Mouse (Mus musculus): ENCODE measurements around the gene Wdr75. TPM values are rescaled to one million over a fixed set of nuclear protein-coding genes. Genes with fewer than 3 reads are reported as not detected.

The Wdr75 gene
- polyA plus RNA-seq, 1 experiment from 2014 or later = 114 TPM

DNA sequence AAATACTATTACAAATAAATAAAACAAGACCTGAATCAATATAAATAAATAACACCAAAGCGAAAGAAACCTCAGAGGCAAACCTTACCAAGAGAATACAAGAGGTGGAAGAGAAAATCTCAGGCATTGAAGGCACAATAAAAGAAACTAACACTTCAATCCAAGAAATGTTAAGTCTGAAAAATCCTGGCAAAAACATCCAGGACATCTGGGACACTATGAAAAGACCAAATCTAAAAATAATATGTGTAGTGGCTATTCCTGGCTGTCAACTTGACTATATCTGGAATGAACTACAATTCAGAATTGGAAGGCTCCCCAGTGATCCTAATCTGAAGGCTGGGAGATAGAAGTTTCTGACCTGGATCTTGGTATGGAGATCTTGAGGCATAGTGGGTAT lies 50.5 kb downstream of the Wdr75 start:
- WGBS = 89% methylated on average over 1 of the region's 1 CpGs
- Histone ChIP-seq H3K4me2 (ENCODE audit: low read depth, low read length) (no peak overlapping the region), H3K9ac (replicated peaks; ENCODE audit: low read length) (no peak overlapping the region), H3K27me3 (ENCODE audit: control insufficient read depth, insufficient read depth, low read length) (no peaks in the 10 kb centered on the region), H3K4me3 (ENCODE audit: low read depth, low read length) (no peak overlapping the region), H3K9me3 (replicated peaks; ENCODE audit: control insufficient read depth, low read length) (no peaks in the 10 kb centered on the region), H3K36me3 (replicated peaks; ENCODE audit: control insufficient read depth, insufficient read depth, low read depth, low read length) (no peaks in the 10 kb centered on the region), H3K27ac (replicated peaks; ENCODE audit: low read depth, low read length) (no peak overlapping the region), H3K4me1 (ENCODE audit: control insufficient read depth, insufficient read depth, low read length) (no peaks in the 10 kb centered on the region)
- ATAC-seq (replicated peaks; ENCODE audit: insufficient number of reproducible peaks, low FRiP score, low TSS enrichment, low read depth) (no peak), DNase-seq (ENCODE audit: low spot score) (no peak)

DNA sequence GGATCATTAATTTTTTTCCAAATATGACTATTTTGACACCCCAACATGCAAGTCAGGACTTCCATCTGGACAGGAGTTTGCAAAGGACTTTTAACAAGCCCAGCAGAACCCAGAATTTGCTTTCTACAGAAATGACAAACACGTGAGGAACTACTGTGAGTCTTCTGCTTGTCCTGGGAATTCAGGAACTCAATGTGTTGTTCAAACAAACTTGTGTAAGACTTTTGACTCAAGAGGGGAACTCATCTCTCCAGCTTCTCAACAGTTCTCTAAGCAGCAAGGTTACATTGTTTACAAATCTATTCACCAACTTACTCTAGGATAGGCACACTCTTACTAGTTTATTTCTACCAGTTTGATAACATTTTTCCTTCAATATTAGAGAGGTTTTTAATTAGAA lies 63.1 kb downstream of the Wdr75 start:
- Histone ChIP-seq H3K36me3 (replicated peaks; ENCODE audit: control insufficient read depth, insufficient read depth, low read depth, low read length) (no peaks in the 10 kb centered on the region), H3K4me2 (ENCODE audit: low read depth, low read length) (no peak overlapping the region), H3K4me1 (ENCODE audit: control insufficient read depth, insufficient read depth, low read length) (no peaks in the 10 kb centered on the region), H3K9me3 (replicated peaks; ENCODE audit: control insufficient read depth, low read length) (no peaks in the 10 kb centered on the region), H3K27me3 (ENCODE audit: control insufficient read depth, insufficient read depth, low read length) (no peaks in the 10 kb centered on the region), H3K4me3 (ENCODE audit: low read depth, low read length) (no peak overlapping the region), H3K27ac (replicated peaks; ENCODE audit: low read depth, low read length) (no peak overlapping the region), H3K9ac (replicated peaks; ENCODE audit: low read length) (no peak overlapping the region)
- DNase-seq (ENCODE audit: low spot score) (no peak), ATAC-seq (replicated peaks; ENCODE audit: insufficient number of reproducible peaks, low FRiP score, low TSS enrichment, low read depth) (no peak)
- 77% methylated on average over 1 of the region's 1 CpGs for WGBS

DNA sequence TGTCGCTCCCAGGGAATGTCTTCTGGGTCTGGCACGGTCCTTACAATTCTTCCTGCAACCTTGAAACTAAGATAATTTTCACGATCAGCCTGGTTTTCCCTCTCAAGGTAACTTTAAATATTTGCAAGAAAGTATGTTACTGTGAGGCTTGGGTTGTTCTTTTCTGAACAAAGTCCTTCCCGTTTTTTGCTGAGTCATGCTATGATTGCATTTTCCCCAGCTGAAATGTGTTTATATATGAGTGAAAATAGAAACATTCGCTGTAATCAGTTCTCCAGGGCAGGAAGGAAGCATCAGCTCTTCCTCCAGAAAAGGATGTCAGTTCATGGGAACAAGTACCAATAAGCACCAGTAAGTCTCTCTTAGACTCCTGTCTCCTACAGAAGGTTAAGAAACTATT lies 65.4 kb downstream of the Wdr75 start:
- WGBS = 48% methylated on average over 5 of the region's 5 CpGs
- no peaks in the 10 kb centered on the region for H3K36me3 ChIP-seq (replicated peaks; ENCODE audit: control insufficient read depth, insufficient read depth, low read depth, low read length)
- no peak overlapping the region for H3K4me3 ChIP-seq (ENCODE audit: low read depth, low read length)
- H3K27ac ChIP-seq (replicated peaks; ENCODE audit: low read depth, low read length) = no peak overlapping the region
- H3K27me3 ChIP-seq (ENCODE audit: control insufficient read depth, insufficient read depth, low read length) = no peaks in the 10 kb centered on the region
- no peaks in the 10 kb centered on the region for H3K4me1 ChIP-seq (ENCODE audit: control insufficient read depth, insufficient read depth, low read length)
- H3K9me3 ChIP-seq (replicated peaks; ENCODE audit: control insufficient read depth, low read length) = no peaks in the 10 kb centered on the region
- DNase-seq (ENCODE audit: low spot score) = peak; percentile 32
- ATAC-seq (replicated peaks; ENCODE audit: insufficient number of reproducible peaks, low FRiP score, low TSS enrichment, low read depth) = no peak
- H3K4me2 ChIP-seq (ENCODE audit: low read depth, low read length) = no peak overlapping the region
- no peak overlapping the region for H3K9ac ChIP-seq (replicated peaks; ENCODE audit: low read length)

DNA sequence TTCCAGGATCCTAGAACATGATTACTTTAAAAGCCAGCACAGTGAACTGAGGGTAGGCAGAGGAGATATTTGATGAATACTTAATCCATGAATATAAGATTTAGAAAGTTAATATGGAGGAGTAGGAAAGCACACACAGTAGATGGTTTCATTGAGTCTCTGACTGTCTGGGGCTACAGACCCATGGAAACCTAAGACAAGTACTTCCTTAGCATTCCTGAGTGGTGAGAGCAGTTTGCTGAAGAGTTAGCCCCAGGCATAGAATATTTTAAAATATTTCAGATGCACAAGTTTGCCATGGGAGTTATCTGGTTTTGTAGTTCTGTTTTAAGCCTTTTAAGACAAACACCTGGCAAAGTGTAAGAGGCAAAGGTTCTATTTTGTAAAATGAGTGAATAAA lies 66.2 kb downstream of the Wdr75 start:
- no peaks in the 10 kb centered on the region for H3K36me3 ChIP-seq (replicated peaks; ENCODE audit: control insufficient read depth, insufficient read depth, low read depth, low read length)
- no peak overlapping the region for H3K4me2 ChIP-seq (ENCODE audit: low read depth, low read length)
- no peak for ATAC-seq (replicated peaks; ENCODE audit: insufficient number of reproducible peaks, low FRiP score, low TSS enrichment, low read depth)
- H3K27me3 ChIP-seq (ENCODE audit: control insufficient read depth, insufficient read depth, low read length) = no peaks in the 10 kb centered on the region
- no peak overlapping the region for H3K4me3 ChIP-seq (ENCODE audit: low read depth, low read length)
- no peaks in the 10 kb centered on the region for H3K9me3 ChIP-seq (replicated peaks; ENCODE audit: control insufficient read depth, low read length)
- H3K9ac ChIP-seq (replicated peaks; ENCODE audit: low read length) = no peak overlapping the region
- no peaks in the 10 kb centered on the region for H3K4me1 ChIP-seq (ENCODE audit: control insufficient read depth, insufficient read depth, low read length)
- no peak overlapping the region for H3K27ac ChIP-seq (replicated peaks; ENCODE audit: low read depth, low read length)
- peak; percentile 4 for DNase-seq (ENCODE audit: low spot score)

DNA sequence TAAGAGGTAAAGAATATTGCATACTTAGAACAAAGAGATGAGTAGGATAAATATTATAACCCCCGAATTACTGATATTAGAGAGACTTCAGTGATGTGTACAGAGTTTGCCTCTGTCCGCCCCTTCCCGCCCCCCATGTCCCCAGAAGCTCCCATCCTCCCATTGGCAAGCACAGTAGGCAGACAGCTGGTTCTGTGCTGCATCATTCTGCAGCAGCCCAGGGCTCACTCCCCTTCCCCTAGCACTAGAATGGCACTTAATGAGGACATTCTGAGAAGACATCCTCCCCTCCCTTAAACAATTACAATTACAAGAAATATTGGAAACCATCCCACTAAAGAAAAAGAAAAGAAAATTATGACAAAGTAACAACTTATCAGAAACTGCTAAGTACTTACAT lies 68.7 kb downstream of the Wdr75 start:
- WGBS = 85% methylated on average over 3 of the region's 3 CpGs
- no peak overlapping the region for H3K4me2 ChIP-seq (ENCODE audit: low read depth, low read length)
- DNase-seq (ENCODE audit: low spot score) = no peak
- H3K36me3 ChIP-seq (replicated peaks; ENCODE audit: control insufficient read depth, insufficient read depth, low read depth, low read length) = no peaks in the 10 kb centered on the region
- H3K27ac ChIP-seq (replicated peaks; ENCODE audit: low read depth, low read length) = no peak overlapping the region
- ATAC-seq (replicated peaks; ENCODE audit: insufficient number of reproducible peaks, low FRiP score, low TSS enrichment, low read depth) = no peak
- H3K27me3 ChIP-seq (ENCODE audit: control insufficient read depth, insufficient read depth, low read length) = no peaks in the 10 kb centered on the region
- H3K4me3 ChIP-seq (ENCODE audit: low read depth, low read length) = no peak overlapping the region
- no peaks in the 10 kb centered on the region for H3K4me1 ChIP-seq (ENCODE audit: control insufficient read depth, insufficient read depth, low read length)
- H3K9ac ChIP-seq (replicated peaks; ENCODE audit: low read length) = no peak overlapping the region
- no peaks in the 10 kb centered on the region for H3K9me3 ChIP-seq (replicated peaks; ENCODE audit: control insufficient read depth, low read length)

DNA sequence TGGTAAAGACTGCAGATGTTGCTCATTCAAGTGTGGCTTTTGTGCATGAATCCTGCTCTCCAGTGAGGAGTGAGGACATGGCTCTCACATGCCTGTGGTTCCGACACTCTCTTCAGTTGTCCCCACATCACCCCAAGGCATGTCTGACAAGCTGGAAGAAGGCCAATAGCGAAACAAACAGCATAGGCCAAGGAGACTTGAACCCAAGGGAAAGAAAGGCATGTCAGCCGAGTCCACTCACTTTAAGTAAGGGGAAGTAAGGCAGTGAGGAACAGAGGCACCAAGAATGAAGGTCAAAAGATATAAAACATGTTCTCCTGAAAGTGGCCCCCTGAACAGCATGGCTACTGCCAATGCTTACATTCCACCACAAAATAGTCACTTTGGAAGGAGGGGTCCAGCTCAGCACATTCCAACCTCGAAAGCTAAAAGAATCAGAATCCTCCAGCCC lies 69.6 kb downstream of the Wdr75 start:
- WGBS = 49% methylated on average over 4 of the region's 4 CpGs
- Histone ChIP-seq H3K27ac (replicated peaks; ENCODE audit: low read depth, low read length) (no peak overlapping the region), H3K36me3 (replicated peaks; ENCODE audit: control insufficient read depth, insufficient read depth, low read depth, low read length) (no peaks in the 10 kb centered on the region), H3K4me3 (ENCODE audit: low read depth, low read length) (no peak overlapping the region), H3K9me3 (replicated peaks; ENCODE audit: control insufficient read depth, low read length) (no peaks in the 10 kb centered on the region), H3K9ac (replicated peaks; ENCODE audit: low read length) (no peak overlapping the region), H3K4me2 (ENCODE audit: low read depth, low read length) (no peak overlapping the region), H3K4me1 (ENCODE audit: control insufficient read depth, insufficient read depth, low read length) (no peaks in the 10 kb centered on the region), H3K27me3 (ENCODE audit: control insufficient read depth, insufficient read depth, low read length) (no peaks in the 10 kb centered on the region)
- ATAC-seq (replicated peaks; ENCODE audit: insufficient number of reproducible peaks, low FRiP score, low TSS enrichment, low read depth) (no peak), DNase-seq (ENCODE audit: low spot score) (no peak)

DNA sequence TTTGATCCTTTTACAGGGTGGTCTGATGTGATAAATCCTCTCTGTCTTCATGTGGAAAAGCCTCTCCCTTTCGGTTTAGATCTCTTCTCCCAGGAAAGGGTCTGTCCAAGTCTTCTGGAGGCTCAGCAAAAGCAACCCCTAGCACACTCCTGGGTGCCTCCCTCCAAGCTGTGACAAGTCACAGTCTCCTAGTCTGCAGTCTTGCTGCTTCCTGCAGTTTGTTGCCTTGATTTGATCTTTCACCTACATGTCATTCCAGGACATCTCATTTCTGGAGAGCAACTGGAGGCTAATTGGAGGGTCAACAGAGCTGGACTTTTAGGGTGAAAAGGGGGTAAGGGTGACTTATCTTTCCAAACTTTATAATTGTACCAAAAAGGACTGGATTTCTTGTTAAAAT lies 70.3 kb downstream of the Wdr75 start:
- WGBS = 40% methylated on average over 1 of the region's 1 CpGs
- ATAC-seq (replicated peaks; ENCODE audit: insufficient number of reproducible peaks, low FRiP score, low TSS enrichment, low read depth) (no peak), DNase-seq (ENCODE audit: low spot score) (peak; percentile 3)
- H3K36me3 ChIP-seq (replicated peaks; ENCODE audit: control insufficient read depth, insufficient read depth, low read depth, low read length) = no peaks in the 10 kb centered on the region
- H3K9ac ChIP-seq (replicated peaks; ENCODE audit: low read length) = no peak overlapping the region
- no peak overlapping the region for H3K4me3 ChIP-seq (ENCODE audit: low read depth, low read length)
- no peak overlapping the region for H3K4me2 ChIP-seq (ENCODE audit: low read depth, low read length)
- no peaks in the 10 kb centered on the region for H3K27me3 ChIP-seq (ENCODE audit: control insufficient read depth, insufficient read depth, low read length)
- H3K27ac ChIP-seq (replicated peaks; ENCODE audit: low read depth, low read length) = no peak overlapping the region
- H3K9me3 ChIP-seq (replicated peaks; ENCODE audit: control insufficient read depth, low read length) = no peaks in the 10 kb centered on the region
- H3K4me1 ChIP-seq (ENCODE audit: control insufficient read depth, insufficient read depth, low read length) = no peaks in the 10 kb centered on the region

DNA sequence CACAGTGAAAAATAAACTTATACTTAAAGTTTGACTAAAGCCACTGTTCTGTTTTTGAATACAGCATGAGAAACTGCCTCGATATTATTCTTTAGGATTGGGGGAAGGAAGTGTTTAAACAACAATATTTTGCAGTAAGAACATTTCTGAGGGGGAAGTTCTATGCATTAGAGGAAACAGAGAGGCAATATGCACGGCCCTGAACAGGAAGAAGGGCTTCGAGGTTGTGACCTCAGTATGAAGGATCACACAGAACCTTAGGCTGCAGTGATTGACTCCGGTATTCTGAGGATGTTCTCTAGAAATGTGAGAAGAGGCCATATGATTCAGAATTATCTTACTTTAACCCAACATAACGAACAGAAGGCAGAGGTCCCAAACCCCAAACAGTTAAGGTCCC lies 70.8 kb downstream of the Wdr75 start:
- Histone ChIP-seq H3K4me3 (ENCODE audit: low read depth, low read length) (no peak overlapping the region), H3K27me3 (ENCODE audit: control insufficient read depth, insufficient read depth, low read length) (no peaks in the 10 kb centered on the region), H3K4me1 (ENCODE audit: control insufficient read depth, insufficient read depth, low read length) (no peaks in the 10 kb centered on the region), H3K27ac (replicated peaks; ENCODE audit: low read depth, low read length) (no peak overlapping the region), H3K36me3 (replicated peaks; ENCODE audit: control insufficient read depth, insufficient read depth, low read depth, low read length) (no peaks in the 10 kb centered on the region), H3K9ac (replicated peaks; ENCODE audit: low read length) (no peak overlapping the region), H3K4me2 (ENCODE audit: low read depth, low read length) (no peak overlapping the region), H3K9me3 (replicated peaks; ENCODE audit: control insufficient read depth, low read length) (no peaks in the 10 kb centered on the region)
- 30% methylated on average over 5 of the region's 5 CpGs for WGBS
- ATAC-seq (replicated peaks; ENCODE audit: insufficient number of reproducible peaks, low FRiP score, low TSS enrichment, low read depth) (no peak), DNase-seq (ENCODE audit: low spot score) (no peak)

Measured in embryonic facial prominence, embryonic 11.5 days (tissue).